In genomic region chr3:68821406-68821805, GRCm38 (mm10) we compare ENCODE assay signal across 12 mouse cellular contexts.
"Had no signal": no experiment of that assay in that cellular context is flagged by ENCODE, and none has a peak within 500 bp of the region (broad histone marks: within the 10 kb centered on the region; RNA-seq: fewer than 3 reads in every experiment).

No protein-coding gene starts in this region.

- DNase-seq: layer of hippocampus, adult 9-11 months; liver; lung, adult 18-20 months; thymus, postnatal 25 days had no signal

- H3K4me3 ChIP-seq: layer of hippocampus, adult 2 months; limb, embryonic 10.5 days; limb, embryonic 13.5 days; liver, embryonic 12.5 days; liver, embryonic 15.5 days; lung, embryonic 15.5 days had no signal

- H3K9ac ChIP-seq: limb, embryonic 13.5 days; liver, embryonic 12.5 days; liver, embryonic 15.5 days; lung, embryonic 15.5 days had no signal

- H3K27me3 ChIP-seq: limb, embryonic 13.5 days; liver, embryonic 12.5 days; liver, embryonic 15.5 days; lung, embryonic 15.5 days had no signal

- H3K36me3 ChIP-seq: limb, embryonic 10.5 days; limb, embryonic 13.5 days; liver, embryonic 12.5 days; liver, embryonic 15.5 days; lung, embryonic 15.5 days had no signal

- ATAC-seq: intestine, postnatal 0 days; liver, embryonic 12.5 days had no signal

- H3K27ac ChIP-seq: layer of hippocampus, adult 2 months; limb, embryonic 10.5 days; limb, embryonic 13.5 days; liver, embryonic 12.5 days; liver, embryonic 15.5 days; lung, embryonic 15.5 days had no signal

- H3K4me1 ChIP-seq: liver, embryonic 12.5 days; liver, embryonic 15.5 days had no signal

- H3K4me2 ChIP-seq: limb, embryonic 13.5 days; liver, embryonic 12.5 days; liver, embryonic 15.5 days; lung, embryonic 15.5 days; midbrain, embryonic 11.5 days had no signal

- H3K9me3 ChIP-seq: limb, embryonic 10.5 days; limb, embryonic 13.5 days; liver, embryonic 12.5 days; liver, embryonic 15.5 days; lung, embryonic 15.5 days had no signal
